Mouse (Mus musculus) ES-E14 (cell line): ENCODE results near the gene Tial1.

Experiments
- CHD2 ChIP-seq: IDR thresholded peaks from 2 replicates; pipeline ENCODE4 v1.6.1; 2014; ENCODE audit warnings: mild to moderate bottlenecking, low read depth, low read length, inconsistent platforms
- HCFC1 ChIP-seq: IDR thresholded peaks from 2 replicates; pipeline ENCODE4 v1.6.1; 2012; ENCODE audit warnings: low read length, inconsistent platforms, borderline replicate concordance; ENCODE audit not compliant: insufficient read depth
- ZC3H11A ChIP-seq: IDR thresholded peaks from 2 replicates; pipeline ENCODE4 v1.6.1; 2012; ENCODE audit warnings: low read depth, mild to moderate bottlenecking, inconsistent platforms, low read length, borderline replicate concordance
- ZNF384 ChIP-seq: IDR thresholded peaks from 2 replicates; pipeline ENCODE4 v1.6.1; 2012; ENCODE audit warnings: low read depth, low read length, inconsistent platforms

DNA sequence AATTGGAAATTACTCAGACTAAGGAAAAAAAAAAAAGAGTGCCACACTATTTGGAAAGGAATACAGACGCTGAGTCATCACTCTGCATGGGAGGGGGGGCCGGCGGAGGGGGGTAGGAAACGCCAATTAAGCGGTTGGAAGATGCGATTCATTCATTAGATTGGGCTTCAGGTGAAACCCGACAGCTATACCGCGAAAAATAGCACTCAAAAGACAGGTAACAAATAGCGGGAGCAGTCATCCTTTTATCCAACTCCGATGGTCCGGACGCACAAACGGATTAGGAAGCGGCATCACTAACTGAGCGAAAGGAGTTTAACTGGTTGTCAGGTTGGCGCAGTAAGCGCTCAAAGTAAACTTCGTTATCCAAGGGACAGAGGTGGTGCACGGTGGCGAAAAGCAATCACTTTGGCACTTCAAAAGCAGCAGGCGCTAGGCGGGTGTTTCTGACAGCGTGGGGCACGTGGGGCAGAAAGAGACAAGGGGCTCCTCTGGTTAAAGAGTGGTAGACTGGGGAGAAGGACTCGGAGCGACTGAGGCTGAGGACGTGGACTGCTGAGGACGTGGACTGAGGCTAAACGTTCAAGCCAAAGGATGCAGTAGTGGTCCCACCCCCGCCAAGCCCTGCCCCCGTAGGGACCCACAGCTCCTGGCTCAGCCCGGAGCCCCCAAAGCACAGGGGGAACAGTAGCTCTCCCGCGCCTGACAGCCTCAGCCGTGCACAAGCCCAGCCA lies 1.2 kb downstream of the Tial1 start:
- TF ChIP-seq ZNF384, result no peak
- no peak for TF ChIP-seq HCFC1
- no peak for TF ChIP-seq ZC3H11A
- TF ChIP-seq CHD2, result no peak
